ENCODE assay signal across 34 mouse cellular contexts in the genomic region with DNA sequence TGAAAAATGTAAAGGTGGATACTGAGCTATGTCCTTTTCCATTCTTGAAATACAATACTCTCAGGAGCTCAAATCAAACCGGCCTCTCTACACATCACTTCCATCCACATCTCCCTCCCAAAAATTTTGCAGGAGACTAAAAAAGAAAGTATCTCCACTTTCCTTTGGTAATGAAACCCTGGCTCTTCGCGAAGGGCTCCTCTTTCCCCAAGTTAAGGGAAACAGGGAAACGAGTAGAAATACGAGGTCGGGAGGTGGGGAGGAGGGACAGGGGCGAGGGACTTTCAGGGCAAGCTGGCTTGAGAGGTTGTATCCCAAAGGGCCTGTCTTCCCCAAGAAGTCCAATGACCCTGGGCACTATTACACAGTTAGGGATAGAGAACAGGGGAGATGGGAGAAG. TPM values are rescaled to one million over a fixed set of nuclear protein-coding genes. Genes with fewer than 3 reads are reported as not detected.
DNase-seq lines count a peak whose midpoint lies in the region; ATAC-seq lines count a peak whose summit lies in the region.
"Had no signal": no experiment of that assay in that cellular context is flagged by ENCODE, and none has a peak within 500 bp of the region (broad histone marks: within the 10 kb centered on the region; RNA-seq: fewer than 3 reads in every experiment).

No protein-coding gene starts in this region.

- H3K9ac ChIP-seq in heart, embryonic 12.5 days, result no peak overlapping the region
- no peak overlapping the region for H3K9ac ChIP-seq in hindbrain, embryonic 13.5 days
- H3K9ac ChIP-seq in liver, embryonic 11.5 days (ENCODE audit: low read depth, low read length), result no peak overlapping the region
- no peak overlapping the region for H3K9ac ChIP-seq in limb, embryonic 11.5 days (ENCODE audit: low read length)
- H3K9ac ChIP-seq: liver, postnatal 0 days; neural tube, embryonic 15.5 days; stomach, embryonic 15.5 days had no signal

- no peak overlapping the region for H3K27ac ChIP-seq in heart, embryonic 12.5 days (ENCODE audit: poor library complexity, severe bottlenecking)
- no peak overlapping the region for H3K27ac ChIP-seq in hindbrain, embryonic 10.5 days
- no peak overlapping the region for H3K27ac ChIP-seq in hindbrain, embryonic 13.5 days
- H3K27ac ChIP-seq in liver, embryonic 11.5 days (ENCODE audit: low read depth, low read length), result no peak overlapping the region
- no peak overlapping the region for H3K27ac ChIP-seq in limb, embryonic 11.5 days (replicated peaks; ENCODE audit: low read depth, low read length)
- H3K27ac ChIP-seq: forebrain, embryonic 10.5 days; left cerebral cortex, adult 2 months; macrophage; midbrain, embryonic 10.5 days; neural tube, embryonic 15.5 days; stomach, embryonic 15.5 days had no signal

- no peak for DNase-seq in heart, adult 18-20 months
- peak; percentile 26 for DNase-seq in hindbrain, embryonic 10.5 days (ENCODE audit: low spot score)
- DNase-seq in liver, embryonic 11.5 days (ENCODE audit: low spot score), result no peak
- DNase-seq in liver, result no peak
- peak; percentile 43 for DNase-seq in limb, embryonic 11.5 days (ENCODE audit: low spot score)
- DNase-seq: adrenal gland, postnatal 36 days; B cell, adult 2 months; cerebellum, adult 9-10 months; gastrocnemius, postnatal 36 days; kidney, adult 8-10 months; liver, postnatal 0 days; right cerebral cortex, adult 18-20 months; right cerebral cortex, postnatal 4 days; thymus, postnatal 14 days had no signal

- H3K9me3 ChIP-seq in heart, embryonic 12.5 days (replicated peaks), result no peaks in the 10 kb centered on the region
- no peaks in the 10 kb centered on the region for H3K9me3 ChIP-seq in hindbrain, embryonic 10.5 days
- no peaks in the 10 kb centered on the region for H3K9me3 ChIP-seq in hindbrain, embryonic 13.5 days
- H3K9me3 ChIP-seq in liver, embryonic 11.5 days (ENCODE audit: control insufficient read depth, low read length), result no peaks in the 10 kb centered on the region
- H3K9me3 ChIP-seq in limb, embryonic 11.5 days (ENCODE audit: control insufficient read depth, low read length), result no peaks in the 10 kb centered on the region
- H3K9me3 ChIP-seq: forebrain, embryonic 10.5 days; midbrain, embryonic 10.5 days; neural tube, embryonic 15.5 days; stomach, embryonic 15.5 days had no signal

- peak overlapping the region; percentile 65 for H3K4me2 ChIP-seq in heart, embryonic 12.5 days
- H3K4me2 ChIP-seq in hindbrain, embryonic 13.5 days, result no peak overlapping the region
- peak overlapping the region; percentile 25; the same call in 1 of the 2 replicates for H3K4me2 ChIP-seq in liver, embryonic 11.5 days
- H3K4me2 ChIP-seq in limb, embryonic 11.5 days (ENCODE audit: low read depth, severe bottlenecking), result no peak overlapping the region
- H3K4me2 ChIP-seq: neural tube, embryonic 15.5 days; stomach, embryonic 15.5 days had no signal

- peak overlapping the region; percentile 3; the same call in 1 of the 2 replicates for H3K4me3 ChIP-seq in heart, embryonic 12.5 days
- no peak overlapping the region for H3K4me3 ChIP-seq in hindbrain, embryonic 10.5 days
- H3K4me3 ChIP-seq in hindbrain, embryonic 13.5 days, result no peak overlapping the region
- no peak overlapping the region for H3K4me3 ChIP-seq in liver, embryonic 11.5 days (ENCODE audit: low read depth, low read length)
- no peak overlapping the region for H3K4me3 ChIP-seq in limb, embryonic 11.5 days (ENCODE audit: low read depth, low read length)
- H3K4me3 ChIP-seq: forebrain, embryonic 10.5 days; left cerebral cortex, adult 2 months; midbrain, embryonic 10.5 days; neural tube, embryonic 15.5 days had no signal

- no peaks in the 10 kb centered on the region for H3K36me3 ChIP-seq in heart, embryonic 12.5 days
- no peaks in the 10 kb centered on the region for H3K36me3 ChIP-seq in hindbrain, embryonic 10.5 days
- no peaks in the 10 kb centered on the region for H3K36me3 ChIP-seq in hindbrain, embryonic 13.5 days
- H3K36me3 ChIP-seq in liver, embryonic 11.5 days (ENCODE audit: control insufficient read depth, insufficient read depth, low read length), result no peaks in the 10 kb centered on the region
- no peaks in the 10 kb centered on the region for H3K36me3 ChIP-seq in limb, embryonic 11.5 days (ENCODE audit: control insufficient read depth, insufficient read depth, low read length)
- H3K36me3 ChIP-seq: forebrain, embryonic 10.5 days; G1E; midbrain, embryonic 10.5 days; neural tube, embryonic 15.5 days; stomach, embryonic 15.5 days had no signal

- no peak for ATAC-seq in heart, embryonic 12.5 days (ENCODE audit: insufficient number of reproducible peaks, low FRiP score)
- ATAC-seq in hindbrain, embryonic 13.5 days (ENCODE audit: low FRiP score), result no peak
- ATAC-seq in liver, embryonic 11.5 days (replicated peaks; ENCODE audit: low FRiP score), result no peak
- no peak for ATAC-seq in limb, embryonic 11.5 days (ENCODE audit: insufficient number of reproducible peaks, low FRiP score, low TSS enrichment, low read depth)
- ATAC-seq in megakaryocyte progenitor cell, adult 5-6 weeks (replicated peaks; ENCODE audit: poor library complexity), result no peak
- ATAC-seq: liver, postnatal 0 days; lung, postnatal 0 days; Patski had no signal

- peaks cover 92% of the 10 kb centered on the region for H3K27me3 ChIP-seq in heart, embryonic 12.5 days (replicated peaks)
- H3K27me3 ChIP-seq in hindbrain, embryonic 10.5 days (ENCODE audit: insufficient read depth, poor library complexity, severe bottlenecking), result peaks cover 100% of the 10 kb centered on the region
- peaks cover 96% of the 10 kb centered on the region for H3K27me3 ChIP-seq in hindbrain, embryonic 13.5 days
- H3K27me3 ChIP-seq in liver, embryonic 11.5 days (replicated peaks; ENCODE audit: control insufficient read depth, insufficient read depth, low read length), result peaks cover 97% of the 10 kb centered on the region
- H3K27me3 ChIP-seq in limb, embryonic 11.5 days (ENCODE audit: control insufficient read depth, insufficient read depth, low read length), result peaks cover 94% of the 10 kb centered on the region
- H3K27me3 ChIP-seq: CH12.LX, Patski had no signal

- WGBS in heart, embryonic 12.5 days, result 2% methylated on average over 7 of the region's 7 CpGs
- WGBS in hindbrain, embryonic 10.5 days, result 0% methylated on average over 7 of the region's 7 CpGs
- WGBS in hindbrain, embryonic 13.5 days, result 3% methylated on average over 7 of the region's 7 CpGs
- 1% methylated on average over 7 of the region's 7 CpGs for WGBS in liver, embryonic 11.5 days
- WGBS in limb, embryonic 11.5 days, result 0% methylated on average over 7 of the region's 7 CpGs

- H3K4me1 ChIP-seq in heart, embryonic 12.5 days (replicated peaks), result peaks cover 29% of the 10 kb centered on the region
- H3K4me1 ChIP-seq in hindbrain, embryonic 10.5 days (replicated peaks), result peaks cover 25% of the 10 kb centered on the region
- peaks cover 18% of the 10 kb centered on the region for H3K4me1 ChIP-seq in hindbrain, embryonic 13.5 days (replicated peaks)
- peaks cover 4% of the 10 kb centered on the region for H3K4me1 ChIP-seq in liver, embryonic 11.5 days (replicated peaks; ENCODE audit: control insufficient read depth, insufficient read depth, low read length)
- peaks cover 10% of the 10 kb centered on the region for H3K4me1 ChIP-seq in limb, embryonic 11.5 days (ENCODE audit: control insufficient read depth, insufficient read depth, low read length)

RNA-seq across cellular contexts. Expression of gene Wt1, which starts 1.9 kb away (rescaled TPM):
- polyA plus RNA-seq in heart, embryonic 12.5 days (2016; fragmentation: Nextera tagmentation; extraction: Ambion mirVana), result 29.0 and 30.7 TPM in 2 replicates
- 1 to 10 TPM; 4.1 to 6.8 TPM for total RNA-seq in heart, adult 18-20 months (2021)
- polyA plus RNA-seq in hindbrain, embryonic 10.5 days (2016; fragmentation: Nextera tagmentation; extraction: Ambion mirVana), result 0.12 and 0.36 TPM in 2 replicates
- polyA plus RNA-seq in hindbrain, embryonic 13.5 days (2015; fragmentation: Nextera tagmentation; extraction: Ambion mirVana), result 0.61 and 0.82 TPM in 2 replicates
- polyA plus RNA-seq in liver, embryonic 11.5 days (2014; fragmentation: Nextera tagmentation; extraction: Ambion mirVana), result 19.6 and 21.3 TPM in 2 replicates
- polyA plus RNA-seq in limb, embryonic 11.5 days (2014; fragmentation: Nextera tagmentation; extraction: Ambion mirVana), result 1.7 and 2.0 TPM in 2 replicates
- not detected in 2 replicates for total RNA-seq in megakaryocyte progenitor cell, adult 5-6 weeks (2015)
- total RNA-seq in megakaryocyte progenitor cell, adult 5-6 weeks (2017), result not detected in 2 replicates
- total RNA-seq: CH12.LX; hematopoietic stem cell, adult 5-6 weeks had no signal
- polyA plus RNA-seq: G1E; macrophage; midbrain, embryonic 10.5 days had no signal

RNA-seq across cellular contexts. Expression of gene Gm11060, which starts 32.6 kb away (rescaled TPM):
- not detected in 2 replicates for polyA plus RNA-seq in heart, embryonic 12.5 days (2016; fragmentation: Nextera tagmentation; extraction: Ambion mirVana)
- total RNA-seq in heart, adult 18-20 months (2021), result not detected
- polyA plus RNA-seq in hindbrain, embryonic 10.5 days (2016; fragmentation: Nextera tagmentation; extraction: Ambion mirVana), result not detected in 2 replicates
- polyA plus RNA-seq in hindbrain, embryonic 13.5 days (2015; fragmentation: Nextera tagmentation; extraction: Ambion mirVana), result not detected in 2 replicates
- not detected in 2 replicates for polyA plus RNA-seq in liver, embryonic 11.5 days (2014; fragmentation: Nextera tagmentation; extraction: Ambion mirVana)
- not detected in 2 replicates for polyA plus RNA-seq in limb, embryonic 11.5 days (2014; fragmentation: Nextera tagmentation; extraction: Ambion mirVana)
- total RNA-seq in megakaryocyte progenitor cell, adult 5-6 weeks (2015), result not detected in 2 replicates
- not detected in 2 replicates for total RNA-seq in megakaryocyte progenitor cell, adult 5-6 weeks (2017)
- total RNA-seq: adrenal gland, adult 18-20 months; adrenal gland, postnatal 36 days; CH12.LX; G1E; gastrocnemius, adult 18-20 months; gastrocnemius, postnatal 36 days; hematopoietic stem cell, adult 5-6 weeks; layer of hippocampus, postnatal 10 days; left cerebral cortex, adult 2 months; left cerebral cortex, postnatal 36 days; liver, adult 2 months had no signal
- polyA plus RNA-seq: embryonic facial prominence, embryonic 11.5 days; forebrain, embryonic 10.5 days; G1E; liver, adult 2 months; liver, postnatal 0 days; lung, postnatal 0 days; macrophage; midbrain, embryonic 10.5 days; neural tube, embryonic 15.5 days; Patski; stomach, embryonic 15.5 days had no signal

Comparison
In these comparisons a context has a peak if more than half of its experiments do, and no peak if none do; other contexts are left out.
1. H3K4me2 ChIP-seq: peak in heart, embryonic 12.5 days (single experiment) and liver, embryonic 11.5 days (single experiment); none in hindbrain, embryonic 13.5 days (single experiment) and limb, embryonic 11.5 days (single experiment).
2. DNase-seq: peak in hindbrain, embryonic 10.5 days (single experiment) and limb, embryonic 11.5 days (single experiment); none in heart, adult 18-20 months (0 of 2), liver, embryonic 11.5 days (single experiment) and liver (single experiment).